Mouse (Mus musculus) midbrain, embryonic 14.5 days (tissue): Measurements from ENCODE around the gene Otud1. TPM values are rescaled to one million over a fixed set of nuclear protein-coding genes. Genes with fewer than 3 reads are reported as not detected.

Experiments used
- ATAC-seq: fragments of 200-750 bp; cut with Nextera tagmentation; 2 replicates; pipeline ENCODE4 v1.8.0; 2017; ENCODE audit warnings: moderate number of reproducible peaks, moderate library complexity; ENCODE audit not compliant: low FRiP score, low TSS enrichment
- DNase-seq: peaks from one replicate; pipeline ENCODE4 v3.0.0-alpha.2; 2015
- H3K27ac ChIP-seq: fragments of 300-500 bp; sonication (generic); replicated peaks from 2 replicates; pipeline ENCODE4 v1.5.1; 2014; ENCODE audit warnings: mild to moderate bottlenecking, low read depth, low read length, moderate library complexity
- H3K27me3 ChIP-seq: fragments of 300-500 bp; sonication (generic); 2 replicates; pipeline ENCODE4 v1.6.1; 2014; ENCODE audit warnings: low read length, control low read depth, mixed read lengths; ENCODE audit not compliant: control insufficient read depth, insufficient read depth
- H3K36me3 ChIP-seq: fragments of 300-500 bp; sonication (generic); 2 replicates; pipeline ENCODE4 v1.6.1; 2014; ENCODE audit warnings: low read length, control low read depth; ENCODE audit not compliant: control insufficient read depth, insufficient read depth
- H3K4me1 ChIP-seq: fragments of 300-500 bp; sonication (generic); 2 replicates; pipeline ENCODE4 v1.6.1; 2014; ENCODE audit warnings: mild to moderate bottlenecking, antibody characterized with exemption, low read length, control low read depth; ENCODE audit not compliant: control insufficient read depth, insufficient read depth
- H3K4me2 ChIP-seq: fragments of 300-500 bp; sonication (generic); 2 replicates; pipeline ENCODE4 v1.6.1; 2014; ENCODE audit warnings: mild to moderate bottlenecking, low read length, moderate library complexity
- H3K4me3 ChIP-seq: fragments of 300-500 bp; sonication (generic); replicated peaks from 2 replicates; pipeline ENCODE4 v1.5.1; 2014; ENCODE audit warnings: low read depth, low read length
- H3K9ac ChIP-seq: fragments of 300-500 bp; sonication (generic); replicated peaks from 2 replicates; pipeline ENCODE4 v1.6.1; 2014; ENCODE audit warnings: mild to moderate bottlenecking, low read length, moderate library complexity
- H3K9me3 ChIP-seq: fragments of 300-500 bp; sonication (generic); 2 replicates; pipeline ENCODE4 v1.6.1; 2016; ENCODE audit warnings: low read length, control low read depth, mixed read lengths; ENCODE audit not compliant: control insufficient read depth
- WGBS: fragments of 180-500 bp; shearing (Covaris S2); extraction: QIAGEN DNeasy Blood & Tissue Kit; methylation state at CpG from one replicate; pipeline ENCODE4 v1.1.7; 2014; 5-methylcytosine and 5-hydroxymethylcytosine counted together
- polyA plus RNA-seq: library from polyadenylated mRNA; unstranded; fragments of >200 nt; fragmentation: Nextera tagmentation; extraction: Ambion mirVana; gene quantifications from 2 replicates; pipeline ENCODE4 v1.2.1, GENCODE M21; 2014

The Otud1 gene
- polyA plus RNA-seq = 1.1 and 1.7 TPM in 2 replicates

- H3K36me3 ChIP-seq = no peaks in the 10 kb centered on the region
- under 1% methylated on average over 62 of the region's 62 CpGs for WGBS
- no peaks in the 10 kb centered on the region for H3K9me3 ChIP-seq
- peak within 1 kb of the TSS; percentile 71 for H3K9ac ChIP-seq
- peaks cover 26% of the 10 kb centered on the region for H3K27me3 ChIP-seq
- peak within 1 kb of the TSS; percentile 73 for H3K4me3 ChIP-seq
- H3K4me2 ChIP-seq = peak within 1 kb of the TSS; percentile 72
- DNase-seq = peak; percentile 98
- peaks cover 9% of the 10 kb centered on the region; the same call in 1 of the 2 replicates for H3K4me1 ChIP-seq
- H3K27ac ChIP-seq = peak within 1 kb of the TSS; percentile 78
- peak; percentile 95 for ATAC-seq
Observed at GRCm38 (mm10) chr2:19657158-19657874, at the start of gene Otud1. Gene Otud1 (plus strand): TSS chr2:19657752.

- Histone ChIP-seq H3K9me3 (no peaks in the 10 kb centered on the region), H3K27me3 (no peaks in the 10 kb centered on the region), H3K4me2 (no peak overlapping the region), H3K27ac (no peak overlapping the region), H3K4me3 (no peak overlapping the region), H3K4me1 (no peaks in the 10 kb centered on the region), H3K9ac (no peak overlapping the region), H3K36me3 (no peaks in the 10 kb centered on the region)
- WGBS = 61% methylated on average over 1 of the region's 1 CpGs
- DNase-seq (no peak), ATAC-seq (no peak)
Observed at GRCm38 (mm10) chr2:19607852-19608251, 49.7 kb upstream of the Otud1 start.

- Histone ChIP-seq H3K27me3 (no peaks in the 10 kb centered on the region), H3K9me3 (no peaks in the 10 kb centered on the region), H3K4me1 (no peaks in the 10 kb centered on the region), H3K9ac (no peak overlapping the region), H3K4me2 (no peak overlapping the region), H3K4me3 (no peak overlapping the region), H3K36me3 (no peaks in the 10 kb centered on the region), H3K27ac (no peak overlapping the region)
- ATAC-seq (no peak), DNase-seq (no peak)
- 67% methylated on average over 3 of the region's 3 CpGs for WGBS
Observed at GRCm38 (mm10) chr2:19608410-19609073, 49.0 kb upstream of the Otud1 start.

GRCm38 (mm10) chr2:19622041-19622440, 35.5 kb upstream of the Otud1 start:
- Histone ChIP-seq H3K27me3 (no peaks in the 10 kb centered on the region), H3K27ac (no peak overlapping the region), H3K9me3 (no peaks in the 10 kb centered on the region), H3K4me2 (no peak overlapping the region), H3K36me3 (no peaks in the 10 kb centered on the region), H3K4me3 (no peak overlapping the region), H3K9ac (no peak overlapping the region), H3K4me1 (no peaks in the 10 kb centered on the region)
- DNase-seq = no peak
- 96% methylated on average over 1 of the region's 1 CpGs for WGBS
- ATAC-seq = no peak

GRCm38 (mm10) chr2:19627044-19627443, 30.5 kb upstream of the Otud1 start:
- no peaks in the 10 kb centered on the region for H3K36me3 ChIP-seq
- WGBS = 86% methylated on average over 6 of the region's 6 CpGs
- no peak overlapping the region for H3K4me3 ChIP-seq
- no peak overlapping the region for H3K9ac ChIP-seq
- ATAC-seq (no peak), DNase-seq (no peak)
- no peaks in the 10 kb centered on the region for H3K9me3 ChIP-seq
- no peak overlapping the region for H3K27ac ChIP-seq
- H3K4me1 ChIP-seq = no peaks in the 10 kb centered on the region
- no peak overlapping the region for H3K4me2 ChIP-seq
- H3K27me3 ChIP-seq = no peaks in the 10 kb centered on the region

- no peaks in the 10 kb centered on the region for H3K27me3 ChIP-seq
- H3K9ac ChIP-seq = no peak overlapping the region
- H3K9me3 ChIP-seq = no peaks in the 10 kb centered on the region
- no peak overlapping the region for H3K27ac ChIP-seq
- H3K4me2 ChIP-seq = no peak overlapping the region
- no peak for ATAC-seq
- 89% methylated on average over 4 of the region's 4 CpGs for WGBS
- H3K4me3 ChIP-seq = no peak overlapping the region
- H3K4me1 ChIP-seq = no peaks in the 10 kb centered on the region
- DNase-seq = no peak
- no peaks in the 10 kb centered on the region for H3K36me3 ChIP-seq
Observed at GRCm38 (mm10) chr2:19627920-19628608, 29.5 kb upstream of the Otud1 start.

- no peak overlapping the region for H3K27ac ChIP-seq
Observed at GRCm38 (mm10) chr2:19630544-19630943, 27.0 kb upstream of the Otud1 start.

GRCm38 (mm10) chr2:19633406-19633920, 24.1 kb upstream of the Otud1 start:
- Histone ChIP-seq H3K9me3 (no peaks in the 10 kb centered on the region), H3K4me2 (no peak overlapping the region), H3K4me1 (no peaks in the 10 kb centered on the region), H3K27ac (no peak overlapping the region), H3K4me3 (no peak overlapping the region), H3K9ac (no peak overlapping the region), H3K36me3 (no peaks in the 10 kb centered on the region), H3K27me3 (no peaks in the 10 kb centered on the region)
- no peak for ATAC-seq
- 76% methylated on average over 2 of the region's 2 CpGs for WGBS
- peak; percentile 23 for DNase-seq

More at GRCm38 (mm10) chr2:19630544-19630943, 27.0 kb upstream of the Otud1 start:
- 80% methylated on average over 1 of the region's 1 CpGs for WGBS
- Histone ChIP-seq H3K36me3 (no peaks in the 10 kb centered on the region), H3K4me2 (no peak overlapping the region), H3K27me3 (no peaks in the 10 kb centered on the region), H3K4me1 (no peaks in the 10 kb centered on the region), H3K9ac (no peak overlapping the region), H3K9me3 (no peaks in the 10 kb centered on the region), H3K4me3 (no peak overlapping the region)
- ATAC-seq (no peak), DNase-seq (no peak)
